Mouse (Mus musculus): ENCODE measurements around the gene Lrrn1.

Lrrn1 gene

DNA sequence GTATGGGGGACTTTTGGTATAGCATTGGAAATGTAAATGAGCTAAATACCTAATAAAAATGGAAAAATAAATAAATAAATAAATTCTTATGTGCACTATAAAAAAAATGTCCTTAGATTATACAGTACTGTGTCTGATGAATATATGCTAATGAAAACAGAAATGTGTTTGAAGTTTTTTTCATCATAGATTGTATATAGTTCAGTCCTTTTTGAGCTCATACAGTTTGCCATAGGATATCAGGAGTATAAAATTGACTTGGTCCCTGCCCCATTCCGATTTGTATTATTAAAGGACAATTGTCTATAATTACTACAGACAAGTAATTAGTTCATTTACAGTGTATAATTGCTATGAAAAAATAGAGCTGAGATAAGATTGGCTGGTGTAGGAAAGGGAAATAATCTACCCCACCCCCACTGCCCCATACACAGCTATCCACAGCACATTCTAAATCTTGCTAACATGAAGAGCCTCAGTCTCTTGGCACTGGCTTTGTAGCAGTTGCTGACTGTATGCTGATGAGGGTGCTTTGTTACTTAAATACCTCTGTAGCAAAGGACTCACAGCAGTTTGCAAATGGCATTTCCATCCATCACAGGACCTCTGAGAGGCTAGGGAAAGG lies 54.3 kb downstream of the Lrrn1 start:
- no peak for DNase-seq (ENCODE audit: low spot score)

DNA sequence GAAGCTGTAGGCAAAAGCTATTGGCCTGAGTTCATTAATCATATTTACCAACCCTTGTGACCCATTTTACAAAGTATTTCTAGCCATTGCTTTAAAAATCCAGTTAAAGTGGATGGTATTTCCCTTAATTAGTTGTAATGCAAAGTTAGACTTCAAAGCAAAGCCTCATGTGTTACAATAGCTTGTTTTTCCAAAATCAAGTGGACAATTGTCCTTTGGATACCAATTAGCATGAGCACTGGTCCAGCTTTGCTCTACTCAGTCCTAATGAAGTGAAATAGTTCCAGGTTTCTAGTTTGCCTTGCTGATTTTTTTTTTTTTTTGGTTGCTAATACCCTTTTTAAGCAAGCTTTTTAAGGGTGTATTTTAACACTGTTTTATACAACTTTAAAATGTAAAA lies 75.6 kb downstream of the Lrrn1 start:
- no peak for DNase-seq (ENCODE audit: low spot score)

DNA sequence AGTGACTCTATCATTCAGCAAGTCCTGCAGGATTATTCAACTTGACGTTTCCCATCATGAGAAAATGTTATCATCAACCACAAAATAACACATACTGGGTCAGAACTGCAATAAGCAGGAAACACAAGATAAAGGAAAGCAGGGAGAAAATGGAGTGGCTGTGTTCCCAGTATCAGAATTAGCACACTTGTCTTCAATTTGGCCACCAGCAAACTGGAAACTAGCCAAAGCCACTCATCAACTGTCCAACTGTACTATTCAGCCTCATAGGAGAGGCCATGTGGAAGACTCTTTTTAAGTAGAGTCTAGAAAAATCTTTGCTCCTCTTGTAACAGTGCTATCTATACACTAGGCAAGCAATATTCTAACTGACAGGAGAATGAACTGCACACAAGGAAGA lies 84.7 kb downstream of the Lrrn1 start:
- DNase-seq (ENCODE audit: low spot score): no peak
